Mouse (Mus musculus): ENCODE measurements around the gene Cdk14.

DNA sequence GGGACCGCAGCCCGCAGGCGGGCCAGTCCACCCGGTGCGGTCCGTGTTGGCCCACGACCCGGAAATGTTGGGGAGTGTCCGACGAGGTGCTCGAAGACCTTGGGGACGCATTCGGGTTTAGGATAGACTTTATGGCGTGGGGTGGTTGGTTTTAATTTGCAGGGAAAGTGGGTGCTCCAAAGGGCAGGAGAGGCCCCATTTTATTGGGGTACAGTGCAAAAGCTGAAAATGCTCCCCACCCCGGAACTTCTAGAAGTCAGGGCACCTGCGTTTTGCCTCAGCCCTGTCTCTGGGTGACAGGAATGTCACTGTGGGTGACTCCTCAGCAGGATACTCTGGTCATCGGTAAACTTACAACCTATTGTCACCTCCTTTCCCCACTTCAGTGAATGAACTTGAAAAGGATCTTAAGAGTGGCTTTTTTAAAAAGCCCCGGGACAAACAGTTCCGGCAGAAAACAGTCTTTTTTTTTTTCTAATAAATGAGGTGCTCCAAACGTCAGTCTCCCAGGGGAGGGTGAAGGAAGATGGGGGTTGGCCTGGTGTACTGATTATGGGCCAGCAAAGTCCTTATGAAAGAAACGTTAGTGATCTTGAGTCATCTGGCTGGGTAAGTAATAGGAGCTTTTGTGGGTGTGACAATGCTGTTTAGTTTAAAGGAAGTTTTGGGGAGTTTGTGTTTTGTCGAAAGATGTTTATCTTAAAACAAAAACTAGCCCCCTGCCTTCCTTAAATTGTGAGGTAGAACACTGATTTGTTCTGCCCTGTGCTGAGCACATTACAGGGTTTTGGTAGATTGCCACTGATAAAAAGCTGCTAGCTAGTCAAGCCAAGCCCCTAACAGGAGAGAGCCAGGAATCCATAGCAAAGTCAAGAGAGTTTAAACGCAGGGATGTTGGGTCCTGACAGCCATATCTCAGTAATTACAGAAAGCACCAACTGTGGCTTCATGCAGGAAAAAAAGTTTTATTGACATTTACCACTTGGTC, 39.1 kb downstream of the Cdk14 start:
- TF ChIP-seq CTCF (IDR thresholded peaks at IDR 0.05; ENCODE audit: extremely low read depth, insufficient read depth, insufficient read length, insufficient replicate concordance), result no peak
- TF ChIP-seq POLR2A (IDR thresholded peaks at IDR 0.05; ENCODE audit: low read depth, low read length), result no peak

Data from spleen, adult 2 months (tissue).